Mouse (Mus musculus) embryo, embryonic 9.5 days (tissue): ENCODE data around the gene Itprid2.

ENCODE experiments used
- DNase-seq: peaks from one replicate; pipeline ENCODE4 v3.0.0-alpha.2; 2017; ENCODE audit errors: extremely low spot score

Gene Itprid2

DNA sequence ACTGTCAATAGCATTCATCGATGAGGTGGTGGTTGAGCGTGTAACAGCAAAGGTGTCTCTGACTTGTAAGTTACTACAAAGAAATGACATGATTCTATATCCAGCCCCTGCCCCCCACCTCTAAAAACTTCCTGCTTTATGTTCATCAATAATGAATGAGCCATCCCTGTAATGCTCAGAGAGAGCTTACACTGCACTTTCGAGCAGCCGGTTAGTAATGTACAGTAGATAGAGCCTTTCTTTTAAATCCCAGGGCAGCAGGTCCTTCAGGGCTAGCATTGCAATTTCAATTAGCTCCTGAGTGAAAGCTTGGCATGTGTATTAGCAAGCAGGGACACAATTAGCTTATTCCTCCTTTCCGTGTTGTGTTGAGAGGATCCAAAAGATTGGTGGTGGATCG lies 72.4 kb downstream of the Itprid2 start, which contains the start of gene Ppp1r1c:
Gene Ppp1r1c (plus strand): TSS at position 206 of the 400 bp plus-strand sequence.
- DNase-seq = no peak

DNA sequence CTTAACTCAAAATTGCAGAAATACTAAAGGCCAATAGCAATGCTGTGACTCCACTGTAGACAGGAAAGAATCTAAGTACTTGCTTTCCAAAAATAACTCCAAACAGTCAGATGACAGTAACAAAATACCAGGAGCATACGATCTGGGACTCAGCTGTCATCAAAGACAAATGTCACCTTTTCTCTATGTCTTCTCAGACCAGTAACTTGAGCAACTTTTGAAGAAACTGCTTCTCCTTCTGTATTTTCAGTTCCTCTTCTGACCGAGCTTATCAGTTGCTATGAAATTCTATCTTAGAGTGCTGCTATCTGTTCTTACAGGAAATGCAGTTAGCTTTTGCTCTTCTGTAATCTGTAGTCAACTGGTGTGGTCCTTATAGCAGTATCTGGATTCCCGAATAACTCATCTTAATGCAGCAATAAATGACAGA lies 78.5 kb downstream of the Itprid2 start:
- no peak for DNase-seq

DNA sequence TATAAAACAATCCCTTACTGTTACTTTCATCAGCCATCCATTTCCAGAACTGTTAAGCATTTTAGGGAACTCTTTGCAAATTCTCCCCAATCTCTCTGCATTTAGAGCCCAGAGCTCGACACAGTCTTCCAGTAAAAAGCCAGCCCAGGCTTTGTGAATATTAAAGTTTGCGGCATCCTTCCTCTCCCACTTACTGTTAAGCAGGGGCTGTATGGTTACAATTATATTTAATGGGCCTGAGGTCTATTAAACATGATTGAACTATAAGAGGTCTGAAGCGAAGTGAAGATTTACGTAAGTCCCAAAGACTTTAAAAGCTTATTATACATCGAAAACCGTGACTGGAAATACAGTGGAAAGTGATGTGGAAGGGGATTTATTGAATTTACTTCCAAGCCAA lies 79.6 kb downstream of the Itprid2 start:
- no peak for DNase-seq

DNA sequence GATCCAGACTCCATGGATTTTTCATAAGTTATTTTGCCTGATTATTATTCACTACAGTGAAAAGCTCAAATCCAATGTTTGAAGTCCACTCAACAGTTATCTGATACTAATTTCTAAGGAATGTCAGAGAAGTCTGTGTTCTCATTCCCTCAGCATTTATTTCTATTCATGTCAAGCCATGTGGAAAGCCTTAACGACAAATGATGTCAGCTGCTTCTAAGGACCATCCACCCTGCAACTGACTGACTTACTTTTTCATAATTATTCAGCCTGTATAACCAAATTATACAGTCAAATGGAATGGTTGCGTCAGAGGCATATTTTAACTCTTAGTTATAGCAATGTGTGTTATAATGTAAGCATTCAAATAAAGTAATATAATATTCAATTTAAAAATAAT lies 80.8 kb downstream of the Itprid2 start:
- no peak for DNase-seq

DNA sequence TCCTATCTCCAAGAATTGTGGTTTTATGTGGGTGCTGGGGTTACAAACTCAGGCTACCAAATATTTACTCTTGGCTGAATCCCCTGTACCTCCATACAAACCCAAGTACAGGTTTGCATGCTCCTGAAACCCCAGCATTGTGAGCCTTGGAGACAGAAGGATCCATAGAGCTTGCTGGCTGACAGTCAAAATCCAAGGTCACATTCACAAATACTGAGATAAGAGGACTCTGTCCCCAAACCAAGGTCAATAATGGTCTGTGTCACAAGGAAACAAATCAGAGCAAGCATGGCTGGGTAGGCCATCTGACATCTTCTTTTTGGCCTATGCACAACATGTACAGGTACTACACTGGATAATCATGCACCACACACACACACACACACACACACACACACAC lies 82.7 kb downstream of the Itprid2 start:
- DNase-seq = no peak

DNA sequence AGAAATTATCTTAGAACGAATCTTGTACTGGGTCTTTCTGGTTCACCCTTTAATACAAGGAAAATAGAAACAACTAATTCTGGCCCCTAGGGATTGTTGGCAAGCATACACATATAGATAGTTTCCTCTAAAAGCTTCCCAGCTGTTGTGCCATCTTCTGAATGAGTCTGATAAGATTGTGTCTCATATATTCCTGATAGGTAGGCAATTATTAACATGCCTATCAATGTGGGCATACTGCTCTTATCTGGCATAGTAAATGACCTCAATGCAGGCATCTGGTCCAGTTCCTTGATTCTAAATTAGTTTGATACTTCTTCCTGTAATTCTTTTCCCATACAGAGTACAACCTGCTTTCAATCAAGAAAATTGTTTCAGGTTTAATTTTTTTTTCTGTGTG lies 87.3 kb downstream of the Itprid2 start:
- DNase-seq = no peak
